Mouse (Mus musculus) forebrain, embryonic 10.5 days (tissue): ENCODE data around the gene H2-D1. TPM values are rescaled to one million over a fixed set of nuclear protein-coding genes. Genes with fewer than 3 reads are reported as not detected.
A peak's percentile ranks its signal among the peaks of the same experiment; 100 is the strongest.

Experiments
- DNase-seq: peaks from one replicate; pipeline ENCODE4 v3.0.0-alpha.2; 2017; ENCODE audit warnings: low spot score; ENCODE audit errors: extremely low spot score
- H3K27ac ChIP-seq: fragments of 300-500 bp; sonication (generic); 2 replicates; pipeline ENCODE4 v1.5.1; 2016; ENCODE audit warnings: mild to moderate bottlenecking
- H3K27me3 ChIP-seq: fragments of 300-500 bp; sonication (generic); 2 replicates; pipeline ENCODE4 v1.6.1; 2016; ENCODE audit warnings: mild to moderate bottlenecking; ENCODE audit not compliant: poor library complexity, severe bottlenecking
- H3K36me3 ChIP-seq: fragments of 300-500 bp; sonication (generic); replicated peaks from 2 replicates; pipeline ENCODE4 v1.6.1; 2016; ENCODE audit warnings: mild to moderate bottlenecking, moderate library complexity
- H3K4me1 ChIP-seq: fragments of 300-500 bp; sonication (generic); 2 replicates; pipeline ENCODE4 v1.6.1; 2016
- H3K4me3 ChIP-seq: fragments of 300-500 bp; sonication (generic); 2 replicates; pipeline ENCODE4 v1.5.1; 2016; ENCODE audit warnings: mild to moderate bottlenecking, moderate library complexity
- H3K9me3 ChIP-seq: fragments of 300-500 bp; sonication (generic); 2 replicates; pipeline ENCODE4 v1.6.1; 2016; ENCODE audit warnings: mild to moderate bottlenecking, moderate library complexity
- WGBS: fragments of 180-500 bp; shearing (Covaris S2); methylation state at CpG from one replicate; pipeline ENCODE4 v1.1.7; 2016; 5-methylcytosine and 5-hydroxymethylcytosine counted together
- polyA plus RNA-seq: library from polyadenylated mRNA; unstranded; fragments of >200 nt; fragmentation: Nextera tagmentation; extraction: Ambion mirVana; gene quantifications from 2 replicates; pipeline ENCODE4 v1.2.1, GENCODE M21; 2016

The H2-D1 gene
- polyA plus RNA-seq, 1 experiment from 2014 or later: 58.6 TPM

GRCm38 (mm10) chr17:35243086-35243485, 19.4 kb upstream of the H2-D1 start:
- WGBS: 20% methylated on average over 16 of the region's 16 CpGs
- peak overlapping the region; percentile 85 for H3K4me3 ChIP-seq
- H3K4me1 ChIP-seq: peaks cover 60% of the 10 kb centered on the region
- H3K27me3 ChIP-seq: no peaks in the 10 kb centered on the region
- H3K36me3 ChIP-seq: peaks cover 54% of the 10 kb centered on the region
- H3K27ac ChIP-seq: peak overlapping the region; percentile 99
- DNase-seq: peak; percentile 41
- no peaks in the 10 kb centered on the region for H3K9me3 ChIP-seq

GRCm38 (mm10) chr17:35244999-35245398, 17.5 kb upstream of the H2-D1 start:
- H3K4me1 ChIP-seq: peaks cover 59% of the 10 kb centered on the region

GRCm38 (mm10) chr17:35245731-35246623, 16.6 kb upstream of the H2-D1 start:
- 90% methylated on average over 15 of the region's 15 CpGs for WGBS
- no peak overlapping the region for H3K27ac ChIP-seq
- H3K9me3 ChIP-seq: no peaks in the 10 kb centered on the region
- H3K36me3 ChIP-seq: peaks cover 83% of the 10 kb centered on the region
- H3K4me1 ChIP-seq: peaks cover 49% of the 10 kb centered on the region
- no peaks in the 10 kb centered on the region for H3K27me3 ChIP-seq
- peak overlapping the region; percentile 85; the same call in 1 of the 2 replicates for H3K4me3 ChIP-seq
- DNase-seq: no peak

More at GRCm38 (mm10) chr17:35244999-35245398, 17.5 kb upstream of the H2-D1 start:
- no peak overlapping the region for H3K27ac ChIP-seq
- no peak for DNase-seq
- no peaks in the 10 kb centered on the region for H3K9me3 ChIP-seq
- peaks cover 73% of the 10 kb centered on the region for H3K36me3 ChIP-seq
- no peaks in the 10 kb centered on the region for H3K27me3 ChIP-seq
- 80% methylated on average over 2 of the region's 2 CpGs for WGBS
- H3K4me3 ChIP-seq: peak overlapping the region; percentile 85

- Histone ChIP-seq H3K27ac (no peak overlapping the region), H3K4me3 (no peak overlapping the region), H3K4me1 (peaks cover 44% of the 10 kb centered on the region), H3K9me3 (no peaks in the 10 kb centered on the region), H3K27me3 (no peaks in the 10 kb centered on the region), H3K36me3 (peaks cover 95% of the 10 kb centered on the region)
- DNase-seq: no peak
- WGBS: 93% methylated on average over 7 of the region's 7 CpGs
Measured at GRCm38 (mm10) chr17:35247144-35247543, 15.4 kb upstream of the H2-D1 start.

GRCm38 (mm10) chr17:35248986-35249385, 13.5 kb upstream of the H2-D1 start:
- Histone ChIP-seq H3K27me3 (no peaks in the 10 kb centered on the region), H3K4me3 (no peak overlapping the region), H3K4me1 (peaks cover 33% of the 10 kb centered on the region), H3K9me3 (no peaks in the 10 kb centered on the region), H3K36me3 (peaks cover 100% of the 10 kb centered on the region), H3K27ac (no peak overlapping the region)
- 94% methylated on average over 14 of the region's 14 CpGs for WGBS
- no peak for DNase-seq

GRCm38 (mm10) chr17:35249451-35250197, 12.9 kb upstream of the H2-D1 start:
- DNase-seq: no peak
- 94% methylated on average over 19 of the region's 19 CpGs for WGBS
- Histone ChIP-seq H3K4me3 (no peak overlapping the region), H3K27me3 (no peaks in the 10 kb centered on the region), H3K36me3 (peaks cover 100% of the 10 kb centered on the region), H3K27ac (no peak overlapping the region), H3K9me3 (no peaks in the 10 kb centered on the region), H3K4me1 (peaks cover 26% of the 10 kb centered on the region)

- H3K36me3 ChIP-seq: peaks cover 91% of the 10 kb centered on the region
- WGBS: 93% methylated on average over 3 of the region's 3 CpGs
- H3K9me3 ChIP-seq: no peaks in the 10 kb centered on the region
- no peak for DNase-seq
- H3K4me1 ChIP-seq: peaks cover 17% of the 10 kb centered on the region
- H3K27ac ChIP-seq: no peak overlapping the region
- no peaks in the 10 kb centered on the region for H3K27me3 ChIP-seq
- no peak overlapping the region for H3K4me3 ChIP-seq
Measured at GRCm38 (mm10) chr17:35250348-35251120, 12.0 kb upstream of the H2-D1 start.

GRCm38 (mm10) chr17:35251162-35251719, 11.3 kb upstream of the H2-D1 start:
- WGBS: 91% methylated on average over 15 of the region's 15 CpGs
- Histone ChIP-seq H3K27ac (no peak overlapping the region), H3K4me3 (no peak overlapping the region), H3K36me3 (peaks cover 84% of the 10 kb centered on the region), H3K9me3 (no peaks in the 10 kb centered on the region), H3K4me1 (peaks cover 10% of the 10 kb centered on the region), H3K27me3 (no peaks in the 10 kb centered on the region)
- no peak for DNase-seq

GRCm38 (mm10) chr17:35251981-35252380, 10.5 kb upstream of the H2-D1 start:
- Histone ChIP-seq H3K4me1 (0 out of 2 replicates have a peak, but pooled peaks cover 3% of the 10 kb centered on the region), H3K27ac (no peak overlapping the region), H3K9me3 (no peaks in the 10 kb centered on the region), H3K36me3 (peaks cover 77% of the 10 kb centered on the region), H3K4me3 (no peak overlapping the region), H3K27me3 (peaks cover 6% of the 10 kb centered on the region)
- WGBS: 90% methylated on average over 5 of the region's 5 CpGs
- no peak for DNase-seq

- no peak for DNase-seq
- Histone ChIP-seq H3K4me1 (0 out of 2 replicates have a peak, but pooled peaks cover under 1% of the 10 kb centered on the region), H3K4me3 (no peak overlapping the region), H3K36me3 (peaks cover 69% of the 10 kb centered on the region), H3K9me3 (no peaks in the 10 kb centered on the region), H3K27me3 (peaks cover 10% of the 10 kb centered on the region), H3K27ac (no peak overlapping the region)
- 91% methylated on average over 18 of the region's 18 CpGs for WGBS
Measured at GRCm38 (mm10) chr17:35252619-35253292, 9.8 kb upstream of the H2-D1 start.

GRCm38 (mm10) chr17:35253293-35254093, 9.0 kb upstream of the H2-D1 start:
- Histone ChIP-seq H3K9me3 (no peaks in the 10 kb centered on the region), H3K36me3 (peaks cover 62% of the 10 kb centered on the region), H3K27ac (no peak overlapping the region), H3K4me1 (0 out of 2 replicates have a peak, but pooled peaks cover 4% of the 10 kb centered on the region), H3K4me3 (0 out of 2 replicates have a peak overlapping the region, but pooled peaks have one; percentile 2), H3K27me3 (peaks cover 10% of the 10 kb centered on the region)
- DNase-seq: no peak
- WGBS: 92% methylated on average over 32 of the region's 32 CpGs
